Mouse (Mus musculus): ENCODE results near the gene Tex29.

DNA sequence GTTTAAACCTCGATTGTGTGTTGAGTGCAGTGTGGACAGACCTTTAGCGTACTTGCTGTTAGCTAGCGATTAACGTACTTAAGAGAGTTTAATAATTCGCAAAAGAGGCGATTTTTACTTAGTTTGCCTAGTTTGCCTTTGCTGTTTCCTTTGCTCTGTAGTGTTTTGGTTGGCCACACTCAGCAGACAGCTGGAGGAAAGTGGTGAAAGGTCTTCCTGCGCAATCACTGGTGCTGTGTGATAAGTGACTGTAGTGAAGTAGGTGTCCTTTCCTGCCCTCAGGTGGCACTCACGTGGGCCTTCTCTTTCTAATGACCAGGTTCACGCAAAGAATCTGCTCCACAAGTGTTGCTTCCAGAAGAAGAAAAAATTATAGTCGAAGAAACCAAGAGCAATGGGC, 9.1 kb upstream of the Tex29 start:
- TF ChIP-seq MYOD1 (IDR thresholded peaks at IDR 0.05; ENCODE audit: control insufficient read depth in 1 of 3, insufficient read length in 2 of 3, low read depth in 2 of 3) (no peak), TCF12 (IDR thresholded peaks at IDR 0.05; ENCODE audit: insufficient read depth, poor library complexity, severe bottlenecking) (no peak), MAX (IDR thresholded peaks at IDR 0.05; ENCODE audit: low read depth) (no peak), TCF3 (IDR thresholded peaks at IDR 0.05; ENCODE audit: insufficient read length, low read depth) (no peak), POLR2A (IDR thresholded peaks at IDR 0.05; ENCODE audit: insufficient read length, low read depth) (no peak), SRF (IDR thresholded peaks at IDR 0.05; ENCODE audit: control insufficient read depth, insufficient read length, low read depth) (no peak), E2F4 (IDR thresholded peaks at IDR 0.05; ENCODE audit: insufficient read depth) (no peak), MYOG (IDR thresholded peaks at IDR 0.05; ENCODE audit: control insufficient read depth in 1 of 3, insufficient read depth in 1 of 3, insufficient read length in 2 of 3, low read depth in 2 of 3) (no peak)
